Mouse (Mus musculus): ENCODE results near the gene Gm20708. TPM values are rescaled to one million over a fixed set of nuclear protein-coding genes. Genes with fewer than 3 reads are reported as not detected.

Gm20708 gene
- 0.53 and 0.99 TPM in 2 replicates for total RNA-seq (2014; fragmentation: Nextera tagmentation)
- total RNA-seq (2017), result 0.30 TPM in 1 of 2 replicates, not detected in the other

DNA sequence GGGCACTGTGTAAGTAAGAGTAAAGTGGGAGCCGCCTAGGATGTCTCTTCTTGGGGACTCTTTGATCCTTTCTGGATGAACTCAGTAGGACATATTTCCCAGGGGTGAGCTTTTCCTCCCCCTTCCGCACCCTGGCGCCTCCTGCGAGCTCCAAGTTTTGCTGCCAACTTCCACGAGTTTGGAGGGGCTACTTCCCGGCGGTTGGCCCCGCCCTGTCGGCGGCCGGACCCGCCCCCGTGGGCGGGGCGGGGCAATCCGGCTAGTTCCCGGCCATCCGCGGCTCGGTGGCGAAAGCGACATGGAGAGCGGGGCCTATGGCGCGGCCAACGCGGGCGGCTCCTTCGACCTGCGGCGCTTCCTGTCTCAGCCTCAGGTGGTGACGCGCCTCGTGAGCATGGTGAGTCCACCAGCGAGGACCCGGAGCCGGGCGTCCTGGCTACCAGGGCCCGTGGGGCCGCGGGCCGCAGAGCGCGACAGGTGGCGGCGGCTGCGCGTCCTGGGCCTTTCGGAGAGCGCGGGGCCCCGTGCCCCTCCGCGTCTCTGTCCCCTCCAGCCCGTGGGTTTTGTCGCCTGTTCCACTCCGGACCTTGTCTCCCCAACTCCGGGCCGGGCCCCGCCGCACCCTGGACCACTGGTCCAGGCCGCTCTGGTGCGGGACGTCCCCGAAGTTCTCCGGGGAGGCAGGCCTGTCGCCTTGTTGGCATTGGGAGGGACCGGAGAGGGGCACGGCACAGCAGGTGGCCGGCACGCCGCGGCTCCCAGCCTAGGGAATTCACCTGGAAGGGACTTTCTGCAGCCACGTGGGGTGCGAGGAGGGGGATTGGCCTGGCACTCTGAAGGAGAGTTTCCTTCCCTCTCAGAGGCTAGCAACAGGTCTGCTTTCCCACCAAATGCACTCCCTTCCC, at the start of gene Gm20708, which contains the start of gene Syngr2:
Gene Gm20708 (plus strand): TSS at position 262 of the 905 bp plus-strand sequence.
Gene Syngr2 (plus strand): TSS at position 262 of the 905 bp plus-strand sequence.
- peak; percentile 45 for ATAC-seq (replicated peaks; ENCODE audit: poor library complexity, severe bottlenecking)

DNA sequence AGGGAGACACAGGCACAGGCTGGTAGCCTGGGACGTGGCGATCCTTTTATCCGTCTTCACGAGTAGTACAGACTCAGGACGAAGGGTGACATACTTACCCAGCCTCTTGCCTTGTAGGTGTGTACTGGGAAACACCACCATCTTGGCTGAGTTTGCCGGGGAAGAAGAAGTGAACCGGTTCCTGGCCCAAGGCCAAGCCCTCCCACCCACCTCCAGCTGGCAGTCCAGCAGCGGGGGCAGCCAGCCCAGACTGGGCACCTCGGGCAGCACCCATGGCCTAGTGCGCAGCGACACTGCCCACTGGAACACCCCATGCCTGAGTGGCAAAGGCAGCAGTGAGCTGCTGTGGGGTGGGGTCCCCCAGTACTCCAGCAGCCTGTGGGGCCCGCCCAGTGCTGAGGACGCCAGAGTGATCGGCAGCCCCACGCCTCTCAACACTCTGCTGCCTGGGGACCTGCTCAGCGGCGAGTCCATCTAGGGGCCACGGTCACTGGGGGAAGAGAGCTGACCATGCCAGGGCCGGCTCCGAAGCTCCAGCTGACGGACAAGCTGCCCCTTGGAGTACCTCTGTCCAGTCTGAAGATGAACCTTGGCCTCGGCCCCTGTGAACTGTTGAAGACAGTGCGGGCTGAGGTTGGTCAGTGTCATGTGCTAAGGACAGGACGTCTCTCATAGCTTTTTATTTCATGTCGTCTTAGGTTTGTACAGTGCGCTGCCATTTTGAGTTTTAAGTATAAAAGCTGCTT, 48.9 kb upstream of the Gm20708 start:
- ATAC-seq (replicated peaks; ENCODE audit: poor library complexity, severe bottlenecking), result no peak

DNA sequence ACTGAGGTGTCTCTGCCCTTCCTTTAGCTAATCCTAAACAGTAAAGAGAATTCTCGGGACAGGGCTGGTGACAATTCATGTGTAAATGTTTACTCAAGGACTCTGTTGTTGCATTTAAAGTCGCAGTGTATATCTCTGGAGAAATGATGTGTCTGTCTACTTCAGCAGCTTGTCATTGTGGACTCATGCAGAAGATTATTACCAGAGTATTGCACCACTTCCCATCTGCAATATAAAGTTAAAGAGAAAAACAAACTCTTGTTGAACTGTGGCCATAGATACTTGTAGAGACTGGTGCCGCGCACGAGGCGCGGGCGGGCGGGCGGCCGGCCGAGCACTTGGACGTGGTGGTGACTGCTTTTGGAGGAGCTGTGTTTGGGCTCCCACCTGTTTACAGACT, 47.7 kb upstream of the Gm20708 start:
- no peak for ATAC-seq (replicated peaks; ENCODE audit: poor library complexity, severe bottlenecking)

DNA sequence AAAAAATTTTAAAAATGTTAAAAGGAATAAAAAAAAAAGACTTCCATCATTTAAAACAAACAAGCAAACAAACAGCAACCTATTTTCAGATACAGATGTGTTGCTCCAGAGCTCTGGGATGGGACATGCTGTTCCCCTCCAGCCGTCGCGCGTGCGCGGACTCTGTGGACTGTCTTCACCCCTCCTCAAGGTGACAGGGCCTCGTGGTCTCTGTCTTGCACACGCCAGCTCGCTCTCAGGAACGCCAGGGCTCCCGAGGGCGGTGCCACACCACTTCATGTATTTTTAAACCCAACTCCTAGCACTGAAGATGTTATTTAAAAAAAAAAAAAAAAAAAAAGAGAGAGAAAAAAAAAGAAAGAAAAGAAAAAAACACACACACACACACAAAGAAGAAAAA, 47.2 kb upstream of the Gm20708 start:
- ATAC-seq (replicated peaks; ENCODE audit: poor library complexity, severe bottlenecking), result no peak

DNA sequence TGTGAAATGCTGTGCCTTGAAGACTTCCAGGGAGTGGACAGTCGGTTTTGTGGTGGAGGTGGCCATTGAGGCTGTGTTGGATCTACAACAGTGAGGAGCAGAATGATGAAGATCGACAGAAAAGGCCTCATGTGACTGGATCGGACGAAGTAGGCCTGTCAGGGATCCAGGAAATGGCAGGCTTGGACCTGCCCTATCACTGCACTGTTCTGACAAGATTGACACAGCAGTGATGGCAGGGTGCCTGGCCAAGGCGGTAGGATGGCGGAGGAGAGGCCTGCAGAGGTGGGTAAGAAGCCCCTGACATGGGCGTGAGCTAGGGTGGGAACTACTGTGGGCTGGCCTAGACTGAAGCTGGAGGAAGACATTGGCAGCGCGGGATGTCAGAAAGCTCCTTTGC, 45.1 kb upstream of the Gm20708 start:
- ATAC-seq (replicated peaks; ENCODE audit: poor library complexity, severe bottlenecking), result no peak

DNA sequence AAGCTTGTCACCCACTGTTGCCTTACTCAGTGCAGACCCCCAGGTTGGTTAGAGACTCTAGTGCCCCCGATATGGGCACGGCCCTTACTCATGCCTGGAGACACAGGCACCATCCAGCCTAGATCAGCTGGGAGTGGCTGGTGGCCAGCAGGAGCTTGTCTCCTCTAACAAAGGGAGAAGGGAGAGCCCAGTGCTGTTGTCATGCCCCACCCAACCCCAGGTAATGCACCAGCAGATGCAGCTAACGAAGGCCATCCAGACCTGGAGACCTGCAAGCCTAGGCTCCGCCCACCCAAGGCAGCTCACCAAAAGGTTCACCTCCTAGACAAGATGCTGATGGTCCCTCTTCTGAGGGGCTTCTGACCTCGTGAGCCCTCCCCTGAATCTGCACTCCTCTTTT, 44.1 kb upstream of the Gm20708 start:
- no peak for ATAC-seq (replicated peaks; ENCODE audit: poor library complexity, severe bottlenecking)

DNA sequence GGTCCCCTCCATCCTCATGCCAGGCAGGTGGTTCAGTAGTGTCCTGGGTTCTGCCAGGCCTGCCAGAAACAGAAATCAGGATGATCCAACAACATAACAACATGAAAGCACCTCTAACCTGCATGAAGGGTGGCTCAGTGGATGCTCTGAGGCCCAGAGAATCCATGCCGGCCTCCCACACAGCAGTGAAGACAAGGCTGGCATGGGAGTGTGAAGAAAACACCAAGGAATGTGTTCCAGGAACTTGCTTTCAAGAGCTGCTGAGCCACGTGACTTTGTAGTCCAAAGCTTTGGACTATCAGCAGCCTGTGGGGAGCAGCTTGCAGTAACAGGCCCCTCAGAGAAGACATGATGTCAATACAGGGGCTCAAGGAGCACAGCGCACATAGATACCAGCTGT, 43.2 kb upstream of the Gm20708 start:
- no peak for ATAC-seq (replicated peaks; ENCODE audit: poor library complexity, severe bottlenecking)

DNA sequence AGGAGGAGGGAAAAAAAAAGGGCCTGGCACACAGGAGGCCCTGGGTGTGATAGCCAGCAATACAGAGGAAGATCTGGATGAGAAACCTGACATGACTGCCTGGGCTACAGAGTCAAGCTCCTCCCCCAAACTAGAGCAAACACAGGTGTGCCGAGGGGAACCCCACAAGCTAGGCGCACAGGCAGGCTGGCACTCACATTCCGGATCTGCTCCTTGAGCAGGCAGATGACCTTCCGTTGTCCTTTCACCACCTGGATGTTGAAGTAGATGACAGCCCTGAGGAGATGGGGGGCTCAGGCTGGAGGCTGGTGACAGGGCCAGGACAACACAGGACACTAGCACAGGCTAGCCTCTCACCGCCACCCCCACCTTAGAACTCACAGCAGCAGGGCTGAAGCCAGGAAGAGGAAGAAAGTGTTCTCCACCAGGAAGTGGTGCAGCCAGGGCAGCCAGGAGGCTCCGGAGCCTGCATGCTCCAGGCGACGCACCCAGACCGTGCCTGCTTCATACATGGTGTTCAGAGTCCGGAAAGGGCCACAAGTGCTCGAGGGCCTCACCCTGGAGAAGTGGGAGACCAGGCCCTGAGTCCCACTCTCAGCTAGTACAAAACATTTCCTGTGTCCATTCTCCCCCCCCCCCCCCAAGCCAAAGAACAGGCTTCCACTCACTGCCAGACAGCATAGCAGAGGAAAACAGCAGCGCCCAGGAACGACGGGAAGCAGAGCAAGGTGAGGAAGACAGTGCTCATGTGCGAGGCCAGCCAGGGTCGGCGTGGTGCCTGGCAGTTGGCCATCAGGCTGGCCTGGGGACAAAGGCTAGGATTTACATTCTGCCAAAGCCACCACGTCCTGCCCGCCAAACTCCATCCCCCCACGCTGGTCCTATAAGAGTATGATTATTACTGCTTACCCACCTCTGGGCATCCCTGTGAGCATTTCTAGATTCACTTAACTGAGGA, 40.5 kb upstream of the Gm20708 start:
- ATAC-seq (replicated peaks; ENCODE audit: poor library complexity, severe bottlenecking), result 0 out of 2 replicates have a peak, but pooled peaks have one; percentile 25

DNA sequence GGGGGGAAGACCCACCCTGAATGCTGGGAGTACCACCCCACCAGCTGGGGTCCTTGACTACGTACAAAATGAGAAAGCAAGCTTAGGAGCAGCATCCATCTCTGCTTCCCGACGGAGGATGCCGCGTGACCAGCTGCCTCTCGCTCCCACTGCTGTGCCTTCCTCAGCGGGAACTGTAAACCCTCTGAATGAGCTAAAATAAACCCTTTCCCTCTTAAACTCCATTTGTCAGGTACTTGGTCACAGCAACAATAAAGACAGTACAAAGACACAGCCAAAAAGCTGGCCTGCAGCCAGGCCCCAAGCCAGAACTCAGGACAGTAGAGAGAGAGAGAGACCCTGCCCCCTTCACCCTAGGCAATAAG, 39.8 kb upstream of the Gm20708 start:
- no peak for ATAC-seq (replicated peaks; ENCODE audit: poor library complexity, severe bottlenecking)

DNA sequence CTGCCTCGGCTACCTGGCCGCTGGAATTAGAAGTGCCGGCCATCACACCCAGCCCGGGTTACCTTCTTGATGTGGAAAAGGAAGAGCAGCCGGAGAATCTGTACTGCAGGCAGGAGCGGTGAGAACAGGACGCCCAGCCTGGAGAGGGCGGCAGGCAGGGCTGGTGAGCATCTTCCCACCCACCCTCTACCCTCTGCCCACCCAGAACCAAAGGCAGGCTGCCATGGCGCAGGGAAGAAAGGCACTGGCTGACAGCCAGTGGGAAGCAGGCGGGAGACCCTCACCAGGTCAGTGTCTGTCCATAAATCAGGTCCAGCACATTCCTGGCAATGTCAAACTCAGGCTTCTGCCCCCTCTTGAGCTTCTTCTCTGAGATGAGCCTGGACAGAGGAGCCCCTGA, 39.1 kb upstream of the Gm20708 start:
- ATAC-seq (replicated peaks; ENCODE audit: poor library complexity, severe bottlenecking), result no peak

DNA sequence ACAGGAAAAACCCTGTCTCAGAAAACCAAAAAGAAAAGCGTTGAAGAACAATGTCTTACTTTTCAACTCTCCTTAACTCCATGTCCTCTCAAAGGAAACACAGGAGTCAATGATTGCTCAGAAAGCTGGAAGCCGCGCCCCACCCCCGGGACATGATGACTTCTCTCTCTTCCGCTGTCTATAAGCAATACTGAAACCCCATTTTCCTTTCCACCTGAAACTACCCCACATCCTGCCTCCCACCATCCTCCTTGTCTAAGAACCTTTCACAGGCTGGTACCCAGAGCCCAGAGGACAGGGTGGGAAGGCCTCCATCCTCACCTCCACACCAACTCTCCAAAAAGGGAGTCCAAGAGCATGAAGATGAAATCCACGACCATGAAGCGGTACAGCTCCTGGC, 37.1 kb upstream of the Gm20708 start:
- no peak for ATAC-seq (replicated peaks; ENCODE audit: poor library complexity, severe bottlenecking)

DNA sequence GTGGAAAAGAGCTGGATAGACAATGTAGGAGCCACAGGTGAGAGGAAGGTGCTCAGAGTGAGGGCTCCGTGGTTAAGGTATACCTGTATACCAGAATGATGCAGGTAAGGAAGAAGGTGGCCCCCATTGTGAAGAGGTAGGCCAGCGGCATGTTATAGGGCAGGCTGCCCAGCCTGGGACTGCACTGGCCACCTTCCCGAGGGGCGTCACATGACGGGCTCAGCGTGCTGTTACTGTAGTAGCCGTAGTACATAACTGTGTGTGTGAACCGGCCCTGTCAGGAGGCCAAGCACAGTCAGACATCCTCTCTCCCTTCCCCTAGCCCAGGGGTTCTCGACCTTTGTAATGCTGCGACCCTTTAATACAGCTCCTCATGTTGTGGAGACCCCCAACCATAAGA, 34.5 kb upstream of the Gm20708 start:
- ATAC-seq (replicated peaks; ENCODE audit: poor library complexity, severe bottlenecking), result no peak

DNA sequence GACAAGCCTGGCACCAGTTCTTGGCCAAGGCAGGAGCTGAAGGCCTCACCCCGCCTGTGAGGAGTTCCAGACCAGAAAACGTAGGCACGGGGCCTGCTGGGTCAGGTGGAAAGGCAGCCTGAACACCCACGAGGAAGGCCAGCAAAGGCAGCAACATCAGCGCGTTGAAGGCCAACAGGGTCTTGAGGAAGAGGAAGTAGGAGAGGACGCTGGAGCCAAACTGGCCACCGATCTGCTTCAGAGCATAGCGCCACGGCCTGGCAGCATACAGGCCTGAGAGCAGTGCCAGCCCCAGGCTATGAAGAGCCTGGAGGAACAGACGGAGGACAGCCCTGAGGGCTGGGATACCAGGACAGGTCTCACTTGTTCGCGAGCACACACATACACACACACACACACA, 33.9 kb upstream of the Gm20708 start:
- no peak for ATAC-seq (replicated peaks; ENCODE audit: poor library complexity, severe bottlenecking)

DNA sequence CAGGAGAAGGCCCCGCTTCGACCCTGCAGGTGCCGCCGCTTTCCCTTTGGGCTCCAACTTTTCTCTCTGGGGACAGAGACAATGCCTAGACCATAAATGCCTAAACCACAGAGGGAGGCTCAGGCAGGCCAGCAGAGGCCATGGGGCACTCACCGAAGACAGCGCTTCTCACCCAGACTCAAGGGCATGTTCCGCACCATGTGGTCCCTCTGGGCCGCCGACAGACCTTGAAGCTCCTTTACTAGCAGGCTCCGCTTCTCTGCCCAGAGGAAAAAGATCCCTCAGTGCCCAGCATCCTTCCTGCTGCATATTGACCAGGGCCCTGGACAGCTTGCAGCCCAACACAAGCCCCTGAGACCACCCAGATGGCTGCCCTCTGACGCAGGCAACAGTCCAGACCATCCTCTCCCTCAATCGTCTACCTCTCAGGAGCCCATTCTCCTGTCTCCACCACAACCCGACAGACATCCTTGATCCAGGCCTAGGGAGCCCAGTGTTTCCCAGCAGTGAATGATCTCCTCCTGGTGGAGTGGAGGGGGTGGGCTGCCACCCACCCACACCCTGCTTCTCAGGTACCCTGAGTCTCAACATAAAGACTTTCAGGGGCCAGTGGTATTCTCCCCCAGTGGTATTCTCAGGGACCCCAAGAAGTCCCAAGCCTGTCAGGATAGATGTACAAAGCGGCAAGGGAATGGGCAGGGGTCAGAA, 33.2 kb upstream of the Gm20708 start:
- ATAC-seq (replicated peaks; ENCODE audit: poor library complexity, severe bottlenecking), result no peak

DNA sequence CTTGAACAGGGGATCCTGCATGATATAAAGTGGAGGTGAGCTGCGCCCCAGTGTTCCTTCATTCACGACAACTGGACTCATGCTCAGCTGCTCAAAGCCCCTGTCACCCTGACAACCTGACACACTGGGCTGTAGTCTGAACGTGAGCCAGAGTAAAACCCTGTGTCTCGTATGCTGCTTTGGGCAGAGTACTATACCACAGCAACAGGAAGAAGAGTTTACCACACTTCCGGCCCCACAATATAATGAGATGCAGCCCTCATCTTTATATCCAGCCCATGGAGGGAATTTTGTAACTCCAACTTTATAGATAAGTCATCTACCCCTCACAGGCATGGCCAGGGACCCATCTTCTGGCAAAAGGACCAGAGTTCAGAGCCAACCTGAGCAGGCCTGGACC, 32.4 kb upstream of the Gm20708 start:
- ATAC-seq (replicated peaks; ENCODE audit: poor library complexity, severe bottlenecking), result peak; percentile 17

DNA sequence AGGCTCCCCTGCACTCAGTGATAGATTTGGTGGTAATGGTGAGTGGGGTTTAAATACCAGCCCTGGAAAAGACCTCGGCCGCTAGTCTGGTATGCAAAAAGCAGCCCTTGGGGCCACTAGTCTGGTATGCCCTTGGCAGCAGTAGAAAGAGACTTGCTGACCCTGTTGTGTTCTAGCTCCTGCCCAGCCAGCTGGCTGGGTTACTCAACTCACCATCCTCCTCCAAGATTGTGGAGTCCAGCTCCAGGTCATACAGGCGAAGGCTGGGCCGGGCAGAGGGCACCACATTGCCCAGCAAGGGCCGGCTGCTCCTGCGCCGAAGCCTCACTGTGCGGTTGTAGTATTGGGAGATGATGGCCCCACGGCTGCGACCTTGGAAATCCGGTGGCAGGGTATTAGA, 31.4 kb upstream of the Gm20708 start:
- ATAC-seq (replicated peaks; ENCODE audit: poor library complexity, severe bottlenecking), result no peak

DNA sequence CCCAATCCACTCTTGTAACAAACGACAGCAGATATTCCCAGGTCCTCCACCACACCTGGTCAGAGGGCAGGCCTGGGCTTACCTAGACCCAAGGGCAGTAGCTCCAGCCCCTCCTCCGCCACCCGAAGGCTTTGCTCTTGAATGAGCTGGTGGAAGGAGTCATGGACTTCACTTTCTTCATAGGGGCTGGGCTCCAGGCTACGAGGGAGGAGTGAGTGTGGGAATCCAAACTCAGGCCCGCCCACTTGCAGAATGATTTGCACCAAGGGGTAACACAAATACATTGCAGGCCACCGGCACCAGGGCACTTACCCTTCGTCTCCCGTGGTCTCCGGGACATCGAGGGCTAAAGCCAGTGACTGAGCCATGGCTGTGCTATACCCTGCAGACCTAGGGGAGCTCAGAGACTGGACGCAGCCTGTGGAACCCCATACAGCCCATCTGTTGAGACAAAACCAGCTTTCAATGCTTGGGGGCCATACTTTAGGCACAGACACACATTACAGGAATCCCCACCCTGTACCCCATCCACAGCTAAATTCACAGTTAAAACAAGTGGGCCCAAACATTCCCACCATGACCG, 30.5 kb upstream of the Gm20708 start:
- ATAC-seq (replicated peaks; ENCODE audit: poor library complexity, severe bottlenecking), result no peak

DNA sequence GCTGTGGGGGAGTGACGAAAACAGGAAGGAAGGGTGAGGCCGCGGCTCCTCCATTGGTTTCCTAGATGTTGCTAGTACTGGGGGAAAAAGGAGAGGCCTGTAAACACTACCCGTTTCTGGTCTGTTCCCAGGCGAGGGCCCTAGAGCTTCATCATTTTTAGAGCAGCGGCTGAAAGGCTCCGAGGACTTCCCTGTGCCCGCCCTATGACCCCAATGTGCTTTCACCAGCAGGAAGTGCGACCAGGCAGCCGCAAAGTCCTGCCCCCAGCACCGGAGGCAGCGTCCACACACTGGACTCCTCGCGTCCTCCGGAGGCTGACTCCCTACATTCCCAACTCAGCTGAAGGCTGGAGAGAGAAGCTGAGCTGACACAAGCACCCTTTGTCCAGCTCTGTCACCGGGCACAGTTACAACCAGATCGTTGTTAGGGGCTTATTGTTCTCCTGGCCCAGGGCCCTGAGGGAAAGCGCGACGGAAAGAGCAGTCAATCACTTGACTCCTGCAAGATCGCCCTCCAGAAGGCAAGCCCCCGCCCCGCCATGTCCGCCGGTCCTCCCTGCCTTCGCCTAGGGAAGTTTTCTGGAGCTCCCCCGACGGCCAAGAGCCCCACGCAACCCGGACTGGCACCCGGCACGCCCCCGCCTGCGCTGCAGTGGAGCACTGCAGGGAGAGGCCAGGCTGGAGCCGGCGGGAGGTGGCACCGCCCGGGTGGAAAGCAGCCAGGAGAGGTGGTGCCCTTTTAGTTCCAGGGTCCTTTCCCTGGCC, 29.9 kb upstream of the Gm20708 start:
- ATAC-seq (replicated peaks; ENCODE audit: poor library complexity, severe bottlenecking), result peak; percentile 28

DNA sequence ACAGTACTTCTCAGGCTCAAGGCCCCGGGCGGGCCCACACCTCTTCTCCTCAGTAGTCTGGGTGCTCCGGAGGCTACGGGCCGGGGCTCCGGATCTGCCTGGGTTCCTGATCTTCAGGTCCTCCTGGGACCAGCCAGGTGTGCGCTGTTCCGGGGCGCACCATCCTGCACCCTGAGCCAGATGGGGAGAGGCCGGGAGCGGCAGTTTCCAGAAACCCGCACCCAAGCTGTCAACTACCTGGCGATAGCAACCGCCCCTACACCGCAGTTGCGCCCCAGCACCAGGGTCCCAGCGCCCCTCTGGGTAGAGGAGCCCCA, 29.3 kb upstream of the Gm20708 start:
- no peak for ATAC-seq (replicated peaks; ENCODE audit: poor library complexity, severe bottlenecking)
